Mouse (Mus musculus): ENCODE data around the gene Shb. TPM values are rescaled to one million over a fixed set of nuclear protein-coding genes. Genes with fewer than 3 reads are reported as not detected.

Shb gene
- polyA plus RNA-seq, 1 experiment from 2014 or later = 11.3 TPM

DNA sequence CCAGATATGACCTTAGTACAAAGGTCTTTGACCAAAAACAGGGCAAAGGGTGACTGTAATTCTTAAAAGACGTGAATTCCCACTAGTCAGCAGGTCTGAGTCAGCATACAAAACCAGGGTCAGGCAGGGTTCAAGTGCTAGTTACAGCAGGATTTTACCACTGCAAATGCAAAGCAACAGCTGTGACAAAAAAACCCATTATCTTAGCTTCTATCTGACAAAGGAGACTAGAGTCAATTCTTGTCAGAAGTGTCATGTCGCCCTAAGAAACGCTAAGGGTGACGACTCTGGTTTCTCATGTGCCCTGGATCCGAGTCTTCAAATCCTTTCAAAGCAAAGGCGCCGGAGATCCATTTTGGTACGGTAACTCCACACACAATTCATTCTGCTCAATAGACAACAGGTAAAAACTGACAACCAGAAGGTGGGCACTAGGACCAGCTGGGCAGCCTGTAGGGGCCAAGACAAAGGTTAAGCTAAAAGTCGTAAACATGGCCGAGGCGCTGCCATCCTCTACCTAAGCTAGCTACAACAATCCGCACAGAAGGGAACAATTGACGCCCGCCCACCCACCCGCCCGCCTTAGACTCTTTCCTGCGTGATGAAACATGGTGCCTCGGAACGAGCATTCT lies 124.5 kb downstream of the Shb start:
- Histone ChIP-seq H3K27ac (replicated peaks; ENCODE audit: low read depth, low read length) (peak overlapping the region; percentile 86), H3K9me3 (ENCODE audit: control insufficient read depth, low read length) (no peaks in the 10 kb centered on the region), H3K36me3 (ENCODE audit: control insufficient read depth, insufficient read depth, low read length) (peaks cover 18% of the 10 kb centered on the region), H3K4me2 (ENCODE audit: low read depth, low read length) (peak overlapping the region; percentile 82), H3K9ac (ENCODE audit: low read depth, low read length) (peak overlapping the region; percentile 96), H3K4me3 (ENCODE audit: low read depth, low read length) (peak overlapping the region; percentile 97), H3K27me3 (replicated peaks; ENCODE audit: control insufficient read depth, insufficient read depth, low read length) (no peaks in the 10 kb centered on the region), H3K4me1 (ENCODE audit: control insufficient read depth, insufficient read depth, low read length) (peaks cover 15% of the 10 kb centered on the region)
- 1% methylated on average over 15 of the region's 19 CpGs for WGBS
- ATAC-seq (ENCODE audit: low read depth) (no peak), DNase-seq (ENCODE audit: low spot score) (peak; percentile 48)

DNA sequence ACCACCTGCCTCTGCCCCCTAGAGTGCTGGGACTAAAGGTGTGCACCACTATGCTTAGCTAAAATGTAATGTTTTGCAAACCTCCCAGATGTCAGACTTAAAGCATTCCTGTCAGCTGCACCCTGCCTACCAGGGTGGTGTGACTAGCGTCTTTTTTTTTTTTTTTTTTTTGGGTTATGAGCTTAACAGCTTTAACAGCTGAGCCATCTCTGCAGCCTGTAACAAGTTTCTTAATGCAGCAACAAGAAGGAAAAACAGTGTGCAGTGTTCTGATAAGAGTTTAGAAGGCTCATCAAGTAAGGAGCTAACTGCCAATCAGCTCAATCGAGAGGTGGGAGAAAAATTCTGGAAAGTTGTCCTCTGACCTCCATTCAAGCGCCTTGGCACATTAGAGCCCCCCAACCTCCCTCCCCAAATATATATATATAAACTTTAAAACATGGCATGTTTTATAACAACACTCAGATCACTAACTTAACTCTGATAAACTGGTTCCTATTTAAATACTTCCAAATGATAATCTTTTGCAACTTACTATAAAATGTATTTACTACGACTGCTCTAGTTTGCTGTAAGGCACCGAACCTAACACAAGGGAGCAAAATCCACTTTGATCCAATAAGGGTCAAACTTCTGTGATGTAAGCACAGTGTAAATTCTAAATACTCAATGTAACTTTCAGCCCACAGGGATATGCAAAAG lies 125.1 kb downstream of the Shb start:
- ATAC-seq (ENCODE audit: low read depth) (no peak), DNase-seq (ENCODE audit: low spot score) (no peak)
- peaks cover 24% of the 10 kb centered on the region for H3K36me3 ChIP-seq (ENCODE audit: control insufficient read depth, insufficient read depth, low read length)
- H3K9ac ChIP-seq (ENCODE audit: low read depth, low read length) = peak overlapping the region; percentile 96
- no peaks in the 10 kb centered on the region for H3K9me3 ChIP-seq (ENCODE audit: control insufficient read depth, low read length)
- peak overlapping the region; percentile 82 for H3K4me2 ChIP-seq (ENCODE audit: low read depth, low read length)
- H3K4me1 ChIP-seq (ENCODE audit: control insufficient read depth, insufficient read depth, low read length) = peaks cover 15% of the 10 kb centered on the region
- 54% methylated on average over 5 of the region's 5 CpGs for WGBS
- peak overlapping the region; percentile 97 for H3K4me3 ChIP-seq (ENCODE audit: low read depth, low read length)
- no peak overlapping the region for H3K27ac ChIP-seq (replicated peaks; ENCODE audit: low read depth, low read length)
- no peaks in the 10 kb centered on the region for H3K27me3 ChIP-seq (replicated peaks; ENCODE audit: control insufficient read depth, insufficient read depth, low read length)

DNA sequence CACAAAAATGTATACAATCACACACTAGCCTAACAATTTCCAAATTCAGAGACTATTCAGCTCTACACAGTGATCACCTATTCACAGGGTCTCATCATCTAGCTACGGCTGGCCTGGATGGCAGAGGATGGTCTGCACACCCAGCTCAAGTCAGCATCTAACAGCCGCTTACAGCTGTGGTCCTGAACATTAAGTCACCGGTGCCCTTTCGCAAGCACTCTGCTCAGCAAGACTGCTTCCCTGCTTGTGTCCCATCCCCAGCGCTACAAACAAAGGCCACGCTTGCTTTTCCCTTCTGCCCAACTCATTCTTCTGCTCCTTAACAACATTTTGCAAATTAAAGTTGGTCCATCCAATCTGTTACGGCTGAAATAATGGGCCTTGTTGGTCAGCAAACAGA lies 125.9 kb downstream of the Shb start:
- H3K27ac ChIP-seq (replicated peaks; ENCODE audit: low read depth, low read length) = no peak overlapping the region
- DNase-seq (ENCODE audit: low spot score) = no peak
- 0 out of 2 replicates have a peak overlapping the region, but pooled peaks have one; percentile 7 for H3K4me3 ChIP-seq (ENCODE audit: low read depth, low read length)
- WGBS = 88% methylated on average over 7 of the region's 7 CpGs
- ATAC-seq (ENCODE audit: low read depth) = no peak
- H3K9ac ChIP-seq (ENCODE audit: low read depth, low read length) = no peak overlapping the region
- peak overlapping the region; percentile 82; the same call in 1 of the 2 replicates for H3K4me2 ChIP-seq (ENCODE audit: low read depth, low read length)
- H3K36me3 ChIP-seq (ENCODE audit: control insufficient read depth, insufficient read depth, low read length) = peaks cover 32% of the 10 kb centered on the region
- H3K27me3 ChIP-seq (replicated peaks; ENCODE audit: control insufficient read depth, insufficient read depth, low read length) = no peaks in the 10 kb centered on the region
- peaks cover 15% of the 10 kb centered on the region for H3K4me1 ChIP-seq (ENCODE audit: control insufficient read depth, insufficient read depth, low read length)
- H3K9me3 ChIP-seq (ENCODE audit: control insufficient read depth, low read length) = no peaks in the 10 kb centered on the region

DNA sequence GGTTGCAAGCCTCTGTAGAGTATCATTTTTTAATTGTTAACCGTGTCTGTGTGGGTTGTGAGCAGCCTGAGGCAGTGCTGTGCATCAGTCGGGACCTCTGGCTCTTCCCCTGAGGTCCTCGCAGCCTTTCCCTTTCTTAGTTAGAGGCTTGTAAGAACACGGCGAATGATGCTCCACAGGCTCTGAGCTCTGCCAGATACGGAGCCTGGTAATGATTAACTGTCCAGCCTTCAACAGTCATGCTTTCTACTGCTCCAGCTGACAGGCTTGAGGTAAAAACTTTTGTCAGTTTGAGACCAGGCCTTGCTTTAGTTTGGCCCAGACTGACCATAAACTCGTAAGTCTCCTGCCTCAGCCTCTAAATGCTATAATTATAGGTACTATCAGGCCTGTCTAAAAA lies 127.0 kb downstream of the Shb start:
- no peak for ATAC-seq (ENCODE audit: low read depth)
- Histone ChIP-seq H3K4me3 (ENCODE audit: low read depth, low read length) (no peak overlapping the region), H3K27me3 (replicated peaks; ENCODE audit: control insufficient read depth, insufficient read depth, low read length) (no peaks in the 10 kb centered on the region), H3K36me3 (ENCODE audit: control insufficient read depth, insufficient read depth, low read length) (peaks cover 41% of the 10 kb centered on the region), H3K4me1 (ENCODE audit: control insufficient read depth, insufficient read depth, low read length) (peaks cover 15% of the 10 kb centered on the region), H3K9ac (ENCODE audit: low read depth, low read length) (no peak overlapping the region), H3K4me2 (ENCODE audit: low read depth, low read length) (no peak overlapping the region), H3K9me3 (ENCODE audit: control insufficient read depth, low read length) (no peaks in the 10 kb centered on the region), H3K27ac (replicated peaks; ENCODE audit: low read depth, low read length) (no peak overlapping the region)
- no peak for DNase-seq (ENCODE audit: low spot score)
- 45% methylated on average over 7 of the region's 7 CpGs for WGBS

DNA sequence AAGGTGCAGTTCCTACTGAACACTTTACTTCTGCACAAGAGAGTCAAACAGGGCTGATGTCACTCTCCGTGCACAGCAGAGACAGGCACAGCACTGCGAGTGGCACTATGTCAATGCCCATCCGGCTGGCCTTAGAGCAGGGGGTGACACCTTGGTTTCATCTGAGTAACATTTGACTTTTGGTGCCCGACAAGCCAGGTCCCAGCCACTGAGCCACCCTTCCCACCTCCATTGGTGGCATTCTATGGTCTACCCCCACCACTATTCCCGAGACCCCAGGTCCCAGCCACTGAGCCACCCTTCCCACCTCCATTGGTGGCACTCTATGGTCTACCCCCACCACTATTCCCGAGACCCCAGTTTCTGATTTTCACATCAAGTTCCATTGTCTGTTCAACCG lies 128.2 kb downstream of the Shb start:
- no peak overlapping the region for H3K9ac ChIP-seq (ENCODE audit: low read depth, low read length)
- peaks cover 53% of the 10 kb centered on the region for H3K36me3 ChIP-seq (ENCODE audit: control insufficient read depth, insufficient read depth, low read length)
- no peak for ATAC-seq (ENCODE audit: low read depth)
- H3K9me3 ChIP-seq (ENCODE audit: control insufficient read depth, low read length) = no peaks in the 10 kb centered on the region
- H3K27ac ChIP-seq (replicated peaks; ENCODE audit: low read depth, low read length) = no peak overlapping the region
- H3K4me2 ChIP-seq (ENCODE audit: low read depth, low read length) = no peak overlapping the region
- WGBS = 93% methylated on average over 7 of the region's 7 CpGs
- peaks cover 15% of the 10 kb centered on the region for H3K4me1 ChIP-seq (ENCODE audit: control insufficient read depth, insufficient read depth, low read length)
- H3K27me3 ChIP-seq (replicated peaks; ENCODE audit: control insufficient read depth, insufficient read depth, low read length) = no peaks in the 10 kb centered on the region
- no peak overlapping the region for H3K4me3 ChIP-seq (ENCODE audit: low read depth, low read length)
- DNase-seq (ENCODE audit: low spot score) = no peak

DNA sequence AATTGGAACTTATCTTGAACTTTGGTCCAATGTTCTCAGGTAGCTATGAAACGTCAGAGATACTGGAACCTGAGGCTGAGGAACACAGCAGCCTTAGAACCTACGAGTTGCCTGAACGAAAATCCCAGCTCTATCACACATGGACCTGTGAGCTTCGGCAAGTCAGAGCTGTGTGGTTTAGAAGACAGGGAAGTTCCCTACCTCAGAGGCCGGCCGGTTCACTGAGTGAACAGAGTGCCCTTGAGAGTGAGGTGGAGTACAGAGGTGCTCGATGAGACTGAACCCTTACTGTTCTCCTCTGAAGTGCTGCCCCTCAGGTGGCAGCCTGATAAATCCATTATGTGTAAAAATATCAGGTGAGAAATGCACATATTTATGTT lies 128.8 kb downstream of the Shb start:
- Histone ChIP-seq H3K4me2 (ENCODE audit: low read depth, low read length) (no peak overlapping the region), H3K27me3 (replicated peaks; ENCODE audit: control insufficient read depth, insufficient read depth, low read length) (no peaks in the 10 kb centered on the region), H3K27ac (replicated peaks; ENCODE audit: low read depth, low read length) (no peak overlapping the region), H3K9me3 (ENCODE audit: control insufficient read depth, low read length) (no peaks in the 10 kb centered on the region), H3K4me1 (ENCODE audit: control insufficient read depth, insufficient read depth, low read length) (peaks cover 15% of the 10 kb centered on the region), H3K36me3 (ENCODE audit: control insufficient read depth, insufficient read depth, low read length) (peaks cover 59% of the 10 kb centered on the region), H3K4me3 (ENCODE audit: low read depth, low read length) (no peak overlapping the region), H3K9ac (ENCODE audit: low read depth, low read length) (no peak overlapping the region)
- no peak for ATAC-seq (ENCODE audit: low read depth)
- WGBS = 83% methylated on average over 7 of the region's 7 CpGs
- no peak for DNase-seq (ENCODE audit: low spot score)

DNA sequence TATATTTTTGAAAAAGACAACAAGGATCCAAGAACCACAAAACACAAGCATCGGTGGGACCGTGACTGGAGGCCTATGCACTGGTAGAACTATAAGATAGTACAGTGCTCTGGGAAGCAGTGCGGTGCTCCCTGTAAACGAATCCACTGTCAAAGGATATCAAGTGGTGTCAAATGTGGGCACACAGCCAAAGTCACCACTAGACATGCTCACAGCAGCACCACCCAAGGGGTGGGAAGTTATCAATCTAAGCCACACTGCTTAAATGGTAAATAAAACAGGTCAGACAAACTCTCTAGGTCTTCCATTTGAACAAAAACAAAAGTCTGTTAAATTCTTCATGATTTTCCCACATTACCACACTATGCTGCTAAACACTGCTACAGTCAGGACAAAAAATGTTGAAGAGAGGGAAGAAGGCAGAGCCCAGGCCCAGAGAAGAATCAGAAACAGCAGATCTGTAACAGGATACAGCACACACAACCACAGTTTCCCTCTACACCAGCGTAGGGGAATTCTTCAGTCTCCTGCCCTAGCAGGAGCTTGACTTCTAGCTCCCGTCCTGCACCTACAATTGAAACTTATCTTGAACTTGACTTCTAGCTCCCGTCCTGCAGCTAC lies 129.3 kb downstream of the Shb start:
- 73% methylated on average over 7 of the region's 7 CpGs for WGBS
- DNase-seq (ENCODE audit: low spot score) = peak; percentile 43
- Histone ChIP-seq H3K4me2 (ENCODE audit: low read depth, low read length) (no peak overlapping the region), H3K9ac (ENCODE audit: low read depth, low read length) (no peak overlapping the region), H3K36me3 (ENCODE audit: control insufficient read depth, insufficient read depth, low read length) (peaks cover 63% of the 10 kb centered on the region), H3K9me3 (ENCODE audit: control insufficient read depth, low read length) (no peaks in the 10 kb centered on the region), H3K4me3 (ENCODE audit: low read depth, low read length) (no peak overlapping the region), H3K27me3 (replicated peaks; ENCODE audit: control insufficient read depth, insufficient read depth, low read length) (no peaks in the 10 kb centered on the region), H3K27ac (replicated peaks; ENCODE audit: low read depth, low read length) (no peak overlapping the region), H3K4me1 (ENCODE audit: control insufficient read depth, insufficient read depth, low read length) (peaks cover 15% of the 10 kb centered on the region)
- ATAC-seq (ENCODE audit: low read depth) = no peak

DNA sequence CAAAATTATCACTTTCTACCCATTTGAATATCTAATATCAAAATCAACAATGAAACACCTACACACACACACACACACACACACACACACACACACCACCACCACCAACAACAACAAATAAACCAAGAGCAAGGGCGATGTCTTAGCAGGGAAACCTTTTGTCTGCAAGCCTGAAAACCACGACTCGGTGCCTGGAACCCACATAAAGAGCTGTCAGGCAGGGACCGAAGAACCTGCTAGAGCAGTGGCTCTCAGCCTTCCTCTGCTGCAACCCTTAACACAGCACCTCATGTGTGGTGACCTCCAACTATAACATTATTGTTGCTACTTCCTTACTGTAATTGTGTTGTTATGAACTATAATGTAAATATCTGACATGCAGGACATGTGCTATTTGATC lies 130.0 kb downstream of the Shb start:
- 92% methylated on average over 4 of the region's 4 CpGs for WGBS
- Histone ChIP-seq H3K27me3 (replicated peaks; ENCODE audit: control insufficient read depth, insufficient read depth, low read length) (no peaks in the 10 kb centered on the region), H3K4me2 (ENCODE audit: low read depth, low read length) (no peak overlapping the region), H3K9me3 (ENCODE audit: control insufficient read depth, low read length) (no peaks in the 10 kb centered on the region), H3K9ac (ENCODE audit: low read depth, low read length) (no peak overlapping the region), H3K27ac (replicated peaks; ENCODE audit: low read depth, low read length) (no peak overlapping the region), H3K4me1 (ENCODE audit: control insufficient read depth, insufficient read depth, low read length) (peaks cover 11% of the 10 kb centered on the region), H3K36me3 (ENCODE audit: control insufficient read depth, insufficient read depth, low read length) (peaks cover 69% of the 10 kb centered on the region), H3K4me3 (ENCODE audit: low read depth, low read length) (no peak overlapping the region)
- no peak for ATAC-seq (ENCODE audit: low read depth)
- DNase-seq (ENCODE audit: low spot score) = no peak

Data from embryonic facial prominence, embryonic 14.5 days (tissue).